Mouse (Mus musculus): ENCODE measurements around the gene Scyl2.

The Scyl2 gene

GRCm38 (mm10) chr10:89686139-89686808, at the start of gene Scyl2:
Gene Scyl2 (minus strand): TSS chr10:89686285.
- DNase-seq = peak; percentile 96 to 97

- DNase-seq = peak; percentile 96 to 98
These were observed 46.1 kb upstream of the Scyl2 start, which contains the start of gene Actr6 for GRCm38 (mm10) chr10:89732001-89732794. Gene Actr6 (minus strand): TSS chr10:89732295.

- no peak for DNase-seq
These were observed 45.3 kb upstream of the Scyl2 start for GRCm38 (mm10) chr10:89731341-89731740.

- DNase-seq = no peak
These were observed 44.3 kb upstream of the Scyl2 start for GRCm38 (mm10) chr10:89730386-89730785.

- DNase-seq = peak; percentile 50 to 84
These were observed 36.4 kb upstream of the Scyl2 start for GRCm38 (mm10) chr10:89722247-89723195.

- DNase-seq = peak; percentile 71 to 84
These were observed 34.7 kb upstream of the Scyl2 start for GRCm38 (mm10) chr10:89720796-89721195.

GRCm38 (mm10) chr10:89720252-89720651, 34.2 kb upstream of the Scyl2 start:
- DNase-seq = peak in 1 of 2 experiments; percentile 36

GRCm38 (mm10) chr10:89714910-89715309, 28.8 kb upstream of the Scyl2 start:
- no peak for DNase-seq

- peak in 1 of 2 experiments; percentile 40 for DNase-seq
These were observed 22.6 kb upstream of the Scyl2 start for GRCm38 (mm10) chr10:89708720-89709119.

GRCm38 (mm10) chr10:89707397-89707796, 21.3 kb upstream of the Scyl2 start:
- DNase-seq = no peak

GRCm38 (mm10) chr10:89703042-89703441, 17.0 kb upstream of the Scyl2 start:
- DNase-seq = peak in 1 of 2 experiments; percentile 27

- no peak for DNase-seq
These were observed 11.9 kb upstream of the Scyl2 start for GRCm38 (mm10) chr10:89697956-89698355.

- DNase-seq = peak in 1 of 2 experiments; percentile 40
These were observed 10.2 kb upstream of the Scyl2 start for GRCm38 (mm10) chr10:89696270-89696669.

GRCm38 (mm10) chr10:89695194-89695911, 9.3 kb upstream of the Scyl2 start:
- DNase-seq = no peak

- no peak for DNase-seq
These were observed 3.9 kb upstream of the Scyl2 start for GRCm38 (mm10) chr10:89690021-89690420.

GRCm38 (mm10) chr10:89687455-89687854, 1.4 kb upstream of the Scyl2 start:
- no peak for DNase-seq

GRCm38 (mm10) chr10:89685391-89686138, 520 bp downstream of the Scyl2 start:
- DNase-seq = peak in 1 of 2 experiments; percentile 83

- no peak for DNase-seq
These were observed 3.1 kb downstream of the Scyl2 start for GRCm38 (mm10) chr10:89682961-89683360.

GRCm38 (mm10) chr10:89682157-89682556, 3.9 kb downstream of the Scyl2 start:
- no peak for DNase-seq

- DNase-seq = no peak
These were observed 4.4 kb downstream of the Scyl2 start for GRCm38 (mm10) chr10:89681706-89682105.

- DNase-seq = no peak
These were observed 5.6 kb downstream of the Scyl2 start for GRCm38 (mm10) chr10:89680517-89680916.
